Mouse (Mus musculus): ENCODE measurements around the gene Unc5cl.
"Not testable (repeated sequence)": the region's sequence is repeated elsewhere in the genome, so short reads cannot be mapped to it uniquely, and the experiment has no call there.

Unc5cl gene

GRCm38 (mm10) chr17:48467395-48468231, 12.9 kb downstream of the Unc5cl start:
- DNase-seq (ENCODE audit: extremely low spot score, low spot score), result peak; percentile 92

- DNase-seq (ENCODE audit: extremely low spot score, low spot score), result not testable (repeated sequence)
Observed at GRCm38 (mm10) chr17:48474282-48474681, 19.6 kb downstream of the Unc5cl start.

GRCm38 (mm10) chr17:48475444-48475843, 20.7 kb downstream of the Unc5cl start:
- DNase-seq (ENCODE audit: extremely low spot score, low spot score), result no peak

- no peak for DNase-seq (ENCODE audit: extremely low spot score, low spot score)
Observed at GRCm38 (mm10) chr17:48479952-48480351, 25.3 kb downstream of the Unc5cl start.

- no peak for DNase-seq (ENCODE audit: extremely low spot score, low spot score)
Observed at GRCm38 (mm10) chr17:48483764-48484163, 29.1 kb downstream of the Unc5cl start.

GRCm38 (mm10) chr17:48484191-48484590, 29.5 kb downstream of the Unc5cl start:
- DNase-seq (ENCODE audit: extremely low spot score, low spot score), result no peak

- DNase-seq (ENCODE audit: extremely low spot score, low spot score), result no peak
Observed at GRCm38 (mm10) chr17:48489466-48489865, 34.8 kb downstream of the Unc5cl start.

- DNase-seq (ENCODE audit: extremely low spot score, low spot score), result no peak
Observed at GRCm38 (mm10) chr17:48492621-48493020, 37.9 kb downstream of the Unc5cl start.

GRCm38 (mm10) chr17:48493582-48493981, 38.9 kb downstream of the Unc5cl start:
- DNase-seq (ENCODE audit: extremely low spot score, low spot score), result no peak

- DNase-seq (ENCODE audit: extremely low spot score, low spot score), result no peak
Observed at GRCm38 (mm10) chr17:48493986-48494385, 39.3 kb downstream of the Unc5cl start.

GRCm38 (mm10) chr17:48497986-48498385, 43.3 kb downstream of the Unc5cl start:
- no peak for DNase-seq (ENCODE audit: extremely low spot score, low spot score)

- DNase-seq (ENCODE audit: extremely low spot score, low spot score), result no peak
Observed at GRCm38 (mm10) chr17:48500846-48501445, 46.2 kb downstream of the Unc5cl start.

GRCm38 (mm10) chr17:48505006-48505405, 50.3 kb downstream of the Unc5cl start:
- DNase-seq (ENCODE audit: extremely low spot score, low spot score), result no peak

- no peak for DNase-seq (ENCODE audit: extremely low spot score, low spot score)
Observed at GRCm38 (mm10) chr17:48506986-48507385, 52.3 kb downstream of the Unc5cl start.

- DNase-seq (ENCODE audit: extremely low spot score, low spot score), result no peak
Observed at GRCm38 (mm10) chr17:48509596-48509995, 54.9 kb downstream of the Unc5cl start.

GRCm38 (mm10) chr17:48512614-48513281, 58.0 kb downstream of the Unc5cl start:
- DNase-seq (ENCODE audit: extremely low spot score, low spot score), result peak; percentile 44

- peak; percentile 17 for DNase-seq (ENCODE audit: extremely low spot score, low spot score)
Observed at GRCm38 (mm10) chr17:48514613-48515012, 59.9 kb downstream of the Unc5cl start.

- no peak for DNase-seq (ENCODE audit: extremely low spot score, low spot score)
Observed at GRCm38 (mm10) chr17:48519046-48519445, 64.3 kb downstream of the Unc5cl start.

- no peak for DNase-seq (ENCODE audit: extremely low spot score, low spot score)
Observed at GRCm38 (mm10) chr17:48520352-48520751, 65.7 kb downstream of the Unc5cl start.

GRCm38 (mm10) chr17:48523056-48523455, 68.4 kb downstream of the Unc5cl start:
- DNase-seq (ENCODE audit: extremely low spot score, low spot score), result no peak

- DNase-seq (ENCODE audit: extremely low spot score, low spot score), result no peak
Observed at GRCm38 (mm10) chr17:48533844-48534705, 79.4 kb downstream of the Unc5cl start.

All from neural tube, embryonic 10.5 days (tissue).